Mouse (Mus musculus) embryonic fibroblast, embryonic 13.5 days (primary cell): ENCODE measurements around the gene Akap11.

Source experiments
- CTCF ChIP-seq: IDR thresholded peaks from 2 replicates; pipeline ENCODE4 v1.5.1; 2011; ENCODE audit warnings: mild to moderate bottlenecking, control low read depth, low read length, moderate library complexity, borderline replicate concordance; ENCODE audit not compliant: insufficient read depth
- POLR2A ChIP-seq: IDR thresholded peaks from 2 replicates; pipeline ENCODE4 v1.6.1; 2011; ENCODE audit warnings: low read depth, mild to moderate bottlenecking, control low read depth, low read length, moderate library complexity

GRCm38 (mm10) chr14:78533701-78534100 is 2.9 kb downstream of the Akap11 start:
- no peak for TF ChIP-seq CTCF
- no peak for TF ChIP-seq POLR2A
